8 mouse cellular contexts compared by ENCODE assay signal in the genomic region with DNA sequence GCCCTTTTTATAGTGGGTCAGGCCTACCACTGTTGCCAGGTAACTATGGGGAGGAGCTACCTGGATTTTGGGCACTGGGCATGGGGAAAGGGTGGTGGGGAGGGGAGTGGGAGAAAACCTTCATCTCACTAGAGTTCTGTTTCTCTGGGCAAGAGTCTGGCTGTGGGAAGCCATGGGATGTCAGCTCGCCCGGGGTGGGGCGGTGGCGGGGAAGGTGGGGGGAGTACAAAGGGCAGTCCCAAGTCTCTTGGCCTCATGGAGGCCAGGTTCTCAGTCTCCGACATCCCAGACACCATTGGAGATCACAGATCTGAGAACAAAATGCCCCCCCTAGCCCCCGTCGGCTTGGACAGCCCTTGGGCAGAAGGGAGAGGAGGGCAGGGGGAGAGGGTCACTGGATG. TPM values are rescaled to one million over a fixed set of nuclear protein-coding genes. Genes with fewer than 3 reads are reported as not detected.
DNase-seq lines count a peak whose midpoint lies in the region; ATAC-seq and TF ChIP-seq lines count a peak whose summit lies in the region.

No protein-coding gene starts in this region.

- no peak for TF ChIP-seq EP300 in lung, postnatal 0 days (IDR thresholded peaks at IDR 0.05)

- no peak overlapping the region for H3K4me3 ChIP-seq in lung, postnatal 0 days (ENCODE audit: low read depth, low read length)
- no peak overlapping the region for H3K4me3 ChIP-seq in limb, embryonic 15.5 days
- no peak overlapping the region for H3K4me3 ChIP-seq in small intestine, adult 2 months (ENCODE audit: low read depth, low read length)

- no peak overlapping the region for H3K4me2 ChIP-seq in lung, postnatal 0 days (replicated peaks; ENCODE audit: low read depth, low read length)
- no peak overlapping the region for H3K4me2 ChIP-seq in limb, embryonic 15.5 days

- peak; percentile 10; the same call in 1 of the 2 replicates for TF ChIP-seq POLR2A in small intestine, adult 2 months (IDR thresholded peaks at IDR 0.05; ENCODE audit: low read depth, low read length)

- H3K36me3 ChIP-seq in lung, postnatal 0 days (ENCODE audit: insufficient read depth, low read length) = no peaks in the 10 kb centered on the region
- H3K36me3 ChIP-seq in limb, embryonic 15.5 days = no peaks in the 10 kb centered on the region
- no peaks in the 10 kb centered on the region for H3K36me3 ChIP-seq in small intestine, adult 2 months (ENCODE audit: control insufficient read depth, insufficient read depth, low read length)

- H3K9me3 ChIP-seq in lung, postnatal 0 days (ENCODE audit: low read length) = peaks cover 26% of the 10 kb centered on the region
- H3K9me3 ChIP-seq in limb, embryonic 15.5 days = peaks cover 43% of the 10 kb centered on the region

- H3K4me1 ChIP-seq in lung, postnatal 0 days (ENCODE audit: insufficient read depth, low read depth, low read length) = no peaks in the 10 kb centered on the region
- H3K4me1 ChIP-seq in limb, embryonic 15.5 days = no peaks in the 10 kb centered on the region
- H3K4me1 ChIP-seq in small intestine, adult 2 months (ENCODE audit: control insufficient read depth, insufficient read depth, insufficient read length, low read length) = no peaks in the 10 kb centered on the region

- WGBS in lung, postnatal 0 days = 88% methylated on average over 7 of the region's 7 CpGs
- WGBS in limb, embryonic 15.5 days = 91% methylated on average over 7 of the region's 7 CpGs
- 92% methylated on average over 7 of the region's 7 CpGs for WGBS in small intestine, adult 2 months

- H3K27me3 ChIP-seq in lung, postnatal 0 days (replicated peaks; ENCODE audit: insufficient read depth, low read length) = no peaks in the 10 kb centered on the region
- no peaks in the 10 kb centered on the region for H3K27me3 ChIP-seq in limb, embryonic 15.5 days
- H3K27me3 ChIP-seq in small intestine, adult 2 months (ENCODE audit: control insufficient read depth, insufficient read depth, low read length) = no peaks in the 10 kb centered on the region

- ATAC-seq in lung, postnatal 0 days = peak; percentile 25
- ATAC-seq in limb, embryonic 15.5 days (ENCODE audit: insufficient number of reproducible peaks, low FRiP score, low TSS enrichment, low read depth) = peak; percentile 46

- no peak for TF ChIP-seq CTCF in lung, postnatal 0 days (IDR thresholded peaks at IDR 0.05)
- TF ChIP-seq CTCF in small intestine, adult 2 months (IDR thresholded peaks at IDR 0.05; ENCODE audit: extremely low read depth, insufficient read length, insufficient replicate concordance, low read depth, low read length) = no peak

- H3K9ac ChIP-seq in lung, postnatal 0 days (replicated peaks; ENCODE audit: low read depth) = no peak overlapping the region
- H3K9ac ChIP-seq in limb, embryonic 15.5 days = no peak overlapping the region

- no peak overlapping the region for H3K27ac ChIP-seq in lung, postnatal 0 days (ENCODE audit: low read length)
- H3K27ac ChIP-seq in limb, embryonic 15.5 days = no peak overlapping the region
- H3K27ac ChIP-seq in small intestine, adult 2 months (ENCODE audit: insufficient read depth, low read depth, low read length) = no peak overlapping the region

- peak; percentile 15 for DNase-seq in adrenal gland, postnatal 25 days
- DNase-seq in adrenal gland, adult 8-10 months = no peak
- DNase-seq in lung, postnatal 0 days (ENCODE audit: low spot score) = no peak
- no peak for DNase-seq in lung, adult 18-20 months
- no peak for DNase-seq in adrenal gland, postnatal 4 days (ENCODE audit: low spot score in 2 of 2)
- no peak for DNase-seq in adrenal gland, postnatal 14 days

RNA-seq across cellular contexts. Expression of a gene that starts 6.5 kb away (rescaled TPM):
- total RNA-seq in adrenal gland, postnatal 25 days (2021) = 7.5 and 8.5 TPM in 2 replicates
- 1 to 10 TPM; 2.6 to 5.4 (median 4.6) TPM for total RNA-seq in adrenal gland, adult 8-10 months (2022)
- polyA plus RNA-seq in lung, postnatal 0 days (2015; fragmentation: Nextera tagmentation; extraction: Ambion mirVana) = 0.84 and 1.1 TPM in 2 replicates
- 2.4 and 3.3 TPM in 2 replicates for polyA plus RNA-seq in limb, embryonic 15.5 days (2015; fragmentation: Nextera tagmentation; extraction: Ambion mirVana)
- polyA plus RNA-seq in small intestine, adult 2 months (2012; rRNA removed) = 0.04 and 0.11 TPM in 2 replicates
- total RNA-seq in adrenal gland, postnatal 4 days (2021) = 10 to 100 TPM; 12.0 to 13.9 TPM
- total RNA-seq in adrenal gland, postnatal 14 days (2021) = 4.6 and 5.7 TPM in 2 replicates

RNA-seq across cellular contexts. Expression of a gene that starts 46.5 kb away (rescaled TPM):
- 1.2 and 1.4 TPM in 2 replicates for total RNA-seq in adrenal gland, postnatal 25 days (2021)
- total RNA-seq in adrenal gland, adult 8-10 months (2022) = 1 to 10 TPM in 2 of 4 experiments, under 1 TPM in 2; 0.46 to 2.6 (median 1.1) TPM
- polyA plus RNA-seq in lung, postnatal 0 days (2015; fragmentation: Nextera tagmentation; extraction: Ambion mirVana) = not detected in 2 replicates
- polyA plus RNA-seq in limb, embryonic 15.5 days (2015; fragmentation: Nextera tagmentation; extraction: Ambion mirVana) = 0.05 and 0.07 TPM in 2 replicates
- polyA plus RNA-seq in small intestine, adult 2 months (2012; rRNA removed) = not detected in 2 replicates
- 1 to 10 TPM in 1 of 2 experiments, under 1 TPM in 1; 0.71 to 1.1 TPM for total RNA-seq in adrenal gland, postnatal 4 days (2021)
- total RNA-seq in adrenal gland, postnatal 14 days (2021) = 0.64 and 0.93 TPM in 2 replicates
